Comparison of ENCODE assay signal across 8 mouse cellular contexts in genomic region chr1:152511237-152511636, GRCm38 (mm10).
DNase-seq lines count a peak whose midpoint lies in the region; ATAC-seq and TF ChIP-seq lines count a peak whose summit lies in the region.
"Had no signal": no experiment of that assay in that cellular context is flagged by ENCODE, and none has a peak within 500 bp of the region (broad histone marks: within the 10 kb centered on the region; RNA-seq: fewer than 3 reads in every experiment).

No protein-coding gene starts in this region.

- H3K4me3 ChIP-seq in liver, adult 2 months (ENCODE audit: insufficient read depth, low read depth, low read length): no peak overlapping the region
- H3K4me3 ChIP-seq in lung, embryonic 14.5 days (ENCODE audit: low read depth, low read length): no peak overlapping the region
- H3K4me3 ChIP-seq: neural tube, embryonic 13.5 days had no signal

- H3K9ac ChIP-seq in liver, adult 2 months (ENCODE audit: low read depth, low read length): no peak overlapping the region
- H3K9ac ChIP-seq in lung, embryonic 14.5 days: no peak overlapping the region
- H3K9ac ChIP-seq: neural tube, embryonic 13.5 days had no signal

- no peak overlapping the region for H3K4me2 ChIP-seq in lung, embryonic 14.5 days
- H3K4me2 ChIP-seq: neural tube, embryonic 13.5 days had no signal

- H3K79me2 ChIP-seq in liver, adult 2 months (ENCODE audit: control insufficient read depth, insufficient read depth, low read length): no peaks in the 10 kb centered on the region

- 78% methylated on average over 4 of the region's 4 CpGs for WGBS in liver, adult 2 months
- WGBS in lung, embryonic 14.5 days: 76% methylated on average over 4 of the region's 4 CpGs

- H3K9me3 ChIP-seq in lung, embryonic 14.5 days (ENCODE audit: low read depth, low read length): no peaks in the 10 kb centered on the region
- H3K9me3 ChIP-seq: neural tube, embryonic 13.5 days had no signal

- no peak for TF ChIP-seq POLR2A in liver, adult 2 months (IDR thresholded peaks at IDR 0.05; ENCODE audit: extremely low read depth, insufficient read depth, low read length)

- H3K27ac ChIP-seq in liver, adult 2 months (replicated peaks; ENCODE audit: insufficient read depth, low read depth, low read length): no peak overlapping the region
- H3K27ac ChIP-seq in lung, embryonic 14.5 days (ENCODE audit: low read depth): no peak overlapping the region
- H3K27ac ChIP-seq: neural tube, embryonic 13.5 days had no signal

- no peaks in the 10 kb centered on the region for H3K36me3 ChIP-seq in liver, adult 2 months (ENCODE audit: control insufficient read depth, insufficient read depth, low read length)
- no peaks in the 10 kb centered on the region for H3K36me3 ChIP-seq in lung, embryonic 14.5 days (ENCODE audit: insufficient read depth)
- H3K36me3 ChIP-seq: neural tube, embryonic 13.5 days had no signal

- peak; percentile 30; the same call in 1 of the 2 replicates for ATAC-seq in lung, embryonic 14.5 days (ENCODE audit: insufficient read depth)

- H3K27me3 ChIP-seq in liver, adult 2 months (ENCODE audit: control insufficient read depth, insufficient read depth, low read length): no peaks in the 10 kb centered on the region
- no peaks in the 10 kb centered on the region for H3K27me3 ChIP-seq in lung, embryonic 14.5 days (ENCODE audit: insufficient read depth, low read length)
- H3K27me3 ChIP-seq: neural tube, embryonic 13.5 days had no signal

- peak; percentile 50 for DNase-seq in liver, adult 2 months (ENCODE audit: extremely low read depth, low read depth, low spot score)
- DNase-seq in liver (no peak), NIH3T3 (ENCODE audit: low read depth) (peak; percentile 64)
- peak; percentile 20 for DNase-seq in embryo, embryonic 11.5 days (ENCODE audit: low read depth, low spot score)
- DNase-seq in lung, embryonic 14.5 days: peak; percentile 72
- no peak for DNase-seq in urinary bladder, postnatal 25 days (ENCODE audit: low spot score)
- DNase-seq in layer of hippocampus, postnatal 25 days (ENCODE audit: extremely low spot score in 1 of 2, low spot score in 1 of 2): no peak

- TF ChIP-seq CTCF in liver, adult 2 months (IDR thresholded peaks at IDR 0.05; ENCODE audit: low read depth, low read length): peak; percentile 52
- peak; percentile 94 for TF ChIP-seq CTCF in lung, embryonic 14.5 days (IDR thresholded peaks at IDR 0.05; ENCODE audit: low read depth)

- H3K4me1 ChIP-seq in liver, adult 2 months (ENCODE audit: control insufficient read depth, insufficient read depth, low read length): no peaks in the 10 kb centered on the region
- no peaks in the 10 kb centered on the region for H3K4me1 ChIP-seq in lung, embryonic 14.5 days (ENCODE audit: insufficient read depth)

Comparison
In these comparisons a context has a peak if more than half of its experiments do, and no peak if none do; other contexts are left out.
1. DNase-seq: peak in liver, adult 2 months (single experiment), NIH3T3 (single experiment), embryo, embryonic 11.5 days (single experiment) and lung, embryonic 14.5 days (single experiment); none in liver (single experiment), urinary bladder, postnatal 25 days (single experiment) and layer of hippocampus, postnatal 25 days (0 of 2).